Mouse (Mus musculus) G1E (cell line): ENCODE results near the gene Gm3336.

ENCODE experiments used
- CTCF ChIP-seq: IDR thresholded peaks from 2 replicates; pipeline ENCODE4 v1.5.1; 2012; ENCODE audit warnings: low read depth, low read length, inconsistent platforms, mixed read lengths
- GATA1 ChIP-seq: IDR thresholded peaks from 2 replicates; pipeline ENCODE4 v1.6.1; 2012; ENCODE audit warnings: borderline replicate concordance, low read length, inconsistent platforms, mixed read lengths
- GATA2 ChIP-seq: IDR thresholded peaks from 2 replicates; pipeline ENCODE4 v1.6.1; 2012; ENCODE audit warnings: low read depth, low read length, inconsistent platforms, borderline replicate concordance
- TAL1 ChIP-seq: conservative IDR thresholded peaks from 2 replicates; pipeline ENCODE4 v1.6.1; 2012; ENCODE audit warnings: low read depth, low read length, inconsistent platforms, mixed read lengths

- TF ChIP-seq GATA1 (no peak), CTCF (no peak), TAL1 (no peak), GATA2 (no peak)
Observed at GRCm38 (mm10) chr8:70715086-70715485, 3.3 kb upstream of the Gm3336 start.
